Mouse (Mus musculus) T-cell, adult 2 months (primary cell): ENCODE results near the gene Sez6l.
A peak's percentile ranks its signal among the peaks of the same experiment; 100 is the strongest.

ENCODE experiments used
- DNase-seq: peaks from one replicate; pipeline ENCODE4 v3.0.0; 2022; ENCODE audit warnings: low spot score

Gene Sez6l

DNA sequence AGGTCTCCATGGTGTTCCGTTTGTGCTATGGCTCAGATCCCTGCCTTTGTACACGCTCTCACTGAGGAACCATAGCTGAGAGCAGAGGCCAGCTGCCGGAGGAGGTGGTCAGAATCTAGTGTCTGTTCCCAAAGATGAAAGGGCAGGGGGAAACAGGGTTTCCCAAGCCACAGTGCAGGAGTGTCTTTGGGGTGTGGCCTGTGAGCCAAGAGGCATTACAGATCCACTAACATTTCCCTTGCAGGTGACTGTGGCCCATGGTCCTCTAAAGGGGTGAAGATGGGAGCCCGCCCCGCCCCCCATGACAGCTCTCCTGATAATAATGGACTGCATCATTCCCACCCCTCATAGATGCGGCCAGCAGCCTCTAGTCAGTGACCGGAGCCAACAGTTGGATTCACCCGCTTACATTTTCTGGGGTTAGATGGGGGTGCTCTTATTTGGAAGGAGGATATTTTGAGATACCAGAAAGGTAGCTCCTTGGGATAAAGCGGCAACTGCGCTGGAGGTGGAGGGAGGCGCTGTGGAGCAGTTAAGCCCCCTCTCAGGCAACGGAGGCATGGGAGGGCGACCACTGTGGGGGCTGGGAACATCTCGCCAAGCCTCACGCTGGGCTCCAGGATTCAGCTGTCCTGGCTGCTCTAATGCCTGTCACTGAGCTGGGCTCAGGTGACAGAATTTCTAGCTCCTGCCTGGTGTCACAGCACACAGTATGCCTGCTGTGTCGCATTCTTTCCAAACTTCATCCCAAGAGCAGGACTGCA is 43.5 kb downstream of the Sez6l start:
- no peak for DNase-seq

DNA sequence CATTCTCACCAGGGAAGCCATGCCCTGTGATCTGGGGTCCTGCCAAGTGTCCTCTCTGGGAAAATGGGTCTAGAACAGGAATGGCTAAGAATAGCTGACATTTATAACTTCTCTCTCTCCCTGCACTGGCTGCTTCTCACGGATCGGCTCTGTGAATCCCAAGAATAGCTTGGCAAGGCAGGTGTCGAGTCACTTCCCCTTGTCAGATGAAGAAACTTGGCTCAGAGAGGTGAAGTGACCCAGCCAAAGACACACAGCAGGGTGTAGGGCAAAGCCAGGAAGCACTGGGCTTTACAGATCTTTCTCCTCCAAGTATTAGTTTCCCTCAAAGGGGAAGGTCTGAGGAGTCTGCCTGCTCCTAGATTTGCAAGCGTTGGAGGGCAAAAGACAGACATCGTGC is 44.1 kb downstream of the Sez6l start:
- DNase-seq: no peak

DNA sequence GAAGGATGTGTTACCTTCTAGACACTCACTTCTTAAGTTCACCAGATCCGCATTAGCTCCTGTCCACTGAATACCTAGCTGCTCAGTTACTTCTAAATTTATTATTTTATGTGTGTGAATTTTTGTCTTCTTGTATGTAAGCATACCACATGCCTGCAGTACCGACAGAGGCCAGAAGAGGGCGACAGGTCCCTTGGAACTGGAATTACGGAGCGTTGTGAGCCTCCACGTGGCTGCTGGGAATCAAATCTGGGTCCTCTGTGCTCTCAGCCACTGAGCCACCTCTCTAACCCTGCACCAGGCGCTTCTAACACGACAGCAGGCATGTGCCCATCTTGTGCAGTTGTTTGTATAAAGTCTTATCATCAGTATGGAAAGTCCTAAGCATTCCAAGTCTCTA is 44.8 kb downstream of the Sez6l start:
- DNase-seq: no peak

DNA sequence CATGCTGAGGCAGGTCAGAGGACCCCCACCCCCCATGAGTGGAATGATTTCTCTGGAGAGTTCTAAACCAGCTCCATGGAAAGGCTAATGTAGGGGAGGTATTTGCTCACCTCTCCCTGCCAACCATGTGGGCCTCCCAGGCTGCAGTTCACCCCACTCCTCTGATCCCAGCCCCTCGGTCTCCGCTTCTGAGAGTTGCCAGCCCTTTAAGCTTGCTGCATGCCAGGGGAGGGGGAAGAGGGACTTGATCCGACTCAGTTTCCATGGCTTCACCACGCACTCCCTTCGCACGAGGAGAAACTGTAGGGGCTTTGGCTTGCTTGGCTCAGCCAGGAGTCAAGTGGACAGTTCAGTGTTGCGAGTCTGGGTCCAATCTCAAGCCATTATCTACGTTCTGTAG is 45.9 kb downstream of the Sez6l start:
- DNase-seq: no peak

DNA sequence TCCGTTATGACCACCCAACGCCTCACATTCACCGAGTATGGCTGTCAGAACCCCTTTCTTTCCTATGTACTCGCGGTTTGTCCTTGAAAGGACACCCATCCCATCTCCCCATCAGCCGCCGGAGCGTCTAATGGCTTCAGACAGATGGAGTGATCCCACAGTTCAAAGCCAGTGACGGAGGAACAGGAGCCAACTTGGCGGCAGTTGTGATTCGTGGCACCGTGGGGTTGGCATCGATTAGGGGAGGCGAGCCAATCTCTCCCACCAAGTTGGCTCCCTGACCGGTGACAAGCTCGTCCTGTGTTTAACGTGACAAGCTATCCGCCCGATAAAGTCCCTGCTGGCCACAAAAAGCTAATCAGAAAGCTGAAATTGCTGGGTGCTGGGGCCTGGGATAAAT is 50.0 kb downstream of the Sez6l start:
- DNase-seq: no peak

DNA sequence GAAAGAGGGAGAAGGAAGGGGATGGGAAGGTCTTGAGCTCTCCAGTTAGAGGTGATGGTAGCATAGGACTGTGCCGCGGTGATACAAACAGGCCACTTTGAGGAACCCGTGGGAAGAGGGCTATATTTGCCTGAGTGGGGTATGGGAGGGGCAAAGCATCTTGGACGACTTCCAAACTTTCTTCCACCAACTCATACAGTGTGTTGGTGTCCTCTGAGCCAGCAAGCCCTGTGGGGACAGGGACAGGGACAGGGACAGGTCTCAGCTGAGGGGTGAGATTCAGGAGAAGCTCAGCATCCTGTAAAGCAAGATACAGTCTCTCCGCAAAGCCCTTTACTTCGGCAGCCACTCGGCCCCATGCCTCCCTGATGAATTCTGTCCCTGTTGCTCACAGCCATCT is 50.5 kb downstream of the Sez6l start:
- no peak for DNase-seq

DNA sequence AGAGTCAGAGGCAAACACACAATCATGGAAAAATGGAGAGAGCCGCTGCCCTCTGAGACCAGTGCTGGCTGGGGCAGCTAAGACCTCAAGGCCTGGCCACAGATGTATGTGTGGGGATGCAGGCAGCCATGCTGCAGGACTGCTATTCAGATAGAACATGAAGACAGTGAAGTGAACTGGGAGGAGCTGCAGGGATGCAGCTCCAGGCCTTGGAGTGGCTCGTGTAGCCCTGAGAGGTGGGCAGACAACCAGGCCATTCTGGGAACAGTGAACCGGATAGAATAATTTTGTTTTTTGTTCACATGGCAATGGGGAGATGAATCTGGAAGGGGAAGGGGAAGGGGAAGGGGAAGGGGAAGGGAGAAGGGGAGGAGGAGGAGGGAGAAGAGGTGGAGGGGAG is 51.0 kb downstream of the Sez6l start:
- DNase-seq: no peak

DNA sequence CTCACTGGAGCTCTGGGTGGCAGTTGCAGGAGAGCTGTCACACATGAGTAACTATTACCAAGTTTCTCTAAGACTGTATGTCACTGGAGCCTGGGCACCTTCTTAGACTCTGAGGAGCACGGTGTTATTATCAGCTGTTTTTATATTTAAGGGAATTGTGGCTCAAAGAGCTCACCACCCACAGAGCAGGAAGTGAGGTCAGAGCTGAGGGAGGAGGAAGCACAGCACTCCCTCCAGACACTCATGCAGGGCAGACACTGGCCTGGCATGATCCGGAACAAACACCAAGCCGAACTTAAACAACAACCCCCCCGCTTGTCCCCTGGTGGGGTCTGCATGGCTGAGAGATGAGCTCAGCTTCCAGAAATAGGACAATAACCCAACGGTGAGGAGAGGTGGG is 51.7 kb downstream of the Sez6l start:
- no peak for DNase-seq

DNA sequence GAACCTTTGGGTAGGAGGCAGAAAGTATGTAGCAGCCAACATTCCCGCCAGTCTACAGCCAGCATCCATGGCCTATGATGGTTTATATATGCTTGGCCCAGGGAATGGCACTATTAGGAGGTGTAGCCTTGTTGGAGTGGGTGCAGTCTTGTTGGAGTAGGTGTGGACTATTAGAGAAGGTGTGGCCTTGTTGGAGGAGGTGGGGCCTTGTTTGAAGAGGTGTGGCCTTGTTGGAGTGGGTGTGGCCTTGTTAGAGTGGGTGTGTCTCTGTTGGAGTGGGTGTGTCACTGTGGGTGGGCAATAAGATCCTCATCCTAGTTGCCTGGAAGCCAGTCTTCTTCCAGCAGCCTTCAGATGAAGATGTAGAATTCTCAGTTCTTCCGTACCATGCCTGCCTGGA is 53.2 kb downstream of the Sez6l start:
- DNase-seq: no peak

DNA sequence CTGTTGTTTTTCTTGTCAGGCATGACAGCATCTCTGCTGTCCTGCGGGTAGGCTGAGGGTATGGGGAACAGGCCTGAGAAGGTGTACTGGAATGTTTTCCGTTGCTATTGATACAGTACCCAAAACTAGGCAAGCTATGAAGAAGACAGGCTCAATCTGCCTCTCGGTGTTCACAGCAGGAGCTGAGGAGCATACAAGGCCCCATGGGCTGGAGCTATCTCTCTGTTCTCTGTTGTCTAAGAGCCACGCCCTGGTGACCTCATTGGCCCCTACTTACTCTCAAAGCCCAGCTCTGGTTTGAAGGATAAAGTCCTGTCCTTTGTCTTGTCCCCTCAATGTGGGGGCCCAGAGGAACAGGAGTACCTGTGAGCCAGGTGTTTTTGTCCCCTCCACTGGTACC is 53.7 kb downstream of the Sez6l start:
- no peak for DNase-seq

DNA sequence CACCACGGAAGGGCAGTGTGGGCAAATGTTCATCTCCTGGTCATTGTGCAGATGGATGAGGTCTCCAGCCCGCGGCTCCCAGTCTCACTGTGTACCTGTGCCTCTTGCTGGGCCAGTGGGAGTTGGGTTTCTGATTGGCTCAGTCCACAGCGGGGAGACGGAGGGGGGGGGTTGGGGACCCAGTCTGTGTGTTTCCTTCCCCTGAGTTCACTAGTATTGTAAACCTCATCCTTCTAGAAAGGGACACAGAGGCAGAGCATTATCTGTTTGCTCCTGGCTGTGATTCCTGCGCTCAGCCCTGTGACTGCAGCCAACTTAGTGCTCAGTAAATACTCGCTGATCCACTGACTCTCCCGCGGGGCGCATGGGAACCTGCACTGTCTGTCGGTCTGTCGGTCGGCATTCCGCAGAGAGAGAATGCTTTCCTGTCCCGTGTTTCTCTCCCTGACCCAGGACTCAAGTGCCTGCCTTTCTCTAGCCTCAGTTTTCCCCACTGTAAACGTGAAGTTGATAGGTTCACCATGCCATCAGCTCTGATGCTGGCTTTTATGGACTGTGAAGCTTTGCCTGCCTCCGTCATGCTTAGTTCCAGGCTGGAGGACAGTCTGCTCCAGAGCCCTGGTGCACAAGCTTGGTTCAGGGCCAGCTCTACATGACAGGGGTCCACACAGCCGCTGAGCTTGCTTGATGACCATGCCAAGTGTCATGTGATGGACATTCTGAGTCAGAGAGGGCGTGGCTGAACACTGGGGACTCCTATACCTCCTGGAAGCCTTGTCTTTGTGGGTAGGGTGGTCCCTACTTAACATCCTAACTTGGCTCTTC is 55.1 kb downstream of the Sez6l start:
- DNase-seq: no peak

DNA sequence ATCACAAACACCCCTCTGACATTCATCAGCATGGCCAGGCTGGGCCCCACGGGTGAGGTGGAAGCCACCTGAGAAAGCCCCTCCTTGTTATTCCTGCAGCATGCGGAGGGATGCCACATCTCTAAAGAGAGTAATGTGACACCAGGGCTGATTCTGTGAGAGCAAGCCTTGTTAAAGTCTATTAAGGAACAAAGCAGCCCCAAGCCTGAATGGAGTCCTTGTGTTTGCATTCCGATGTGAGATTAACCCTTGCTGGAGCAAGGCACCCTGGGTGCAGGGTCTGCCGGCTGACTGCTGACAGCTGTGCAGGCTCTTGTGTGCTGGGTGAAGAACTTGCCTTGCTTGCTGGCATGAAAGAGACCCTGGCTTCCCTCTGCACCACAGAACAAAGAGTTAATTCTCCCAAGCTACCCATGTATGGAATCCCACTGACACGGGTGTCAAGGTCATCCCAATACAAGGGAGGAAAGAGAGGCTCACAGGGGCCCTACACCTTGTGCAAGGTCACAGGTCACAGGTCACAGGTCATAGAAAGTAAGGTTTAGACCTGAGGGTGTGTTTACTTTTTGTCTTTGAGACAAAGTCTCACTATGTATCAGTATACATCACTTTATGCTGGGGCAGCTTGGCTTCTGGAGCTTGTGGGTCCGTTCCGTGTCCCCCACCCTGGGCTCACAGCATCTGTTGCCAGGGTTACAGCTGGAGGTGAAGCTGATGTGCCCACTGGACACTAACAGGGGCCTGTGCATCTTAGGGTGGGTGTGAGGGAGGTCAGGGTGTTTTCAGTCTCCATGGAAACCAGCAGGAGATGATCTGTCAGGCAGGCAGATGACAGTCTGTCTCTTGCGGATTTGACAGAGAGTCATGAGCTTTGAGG is 55.9 kb downstream of the Sez6l start:
- no peak for DNase-seq

DNA sequence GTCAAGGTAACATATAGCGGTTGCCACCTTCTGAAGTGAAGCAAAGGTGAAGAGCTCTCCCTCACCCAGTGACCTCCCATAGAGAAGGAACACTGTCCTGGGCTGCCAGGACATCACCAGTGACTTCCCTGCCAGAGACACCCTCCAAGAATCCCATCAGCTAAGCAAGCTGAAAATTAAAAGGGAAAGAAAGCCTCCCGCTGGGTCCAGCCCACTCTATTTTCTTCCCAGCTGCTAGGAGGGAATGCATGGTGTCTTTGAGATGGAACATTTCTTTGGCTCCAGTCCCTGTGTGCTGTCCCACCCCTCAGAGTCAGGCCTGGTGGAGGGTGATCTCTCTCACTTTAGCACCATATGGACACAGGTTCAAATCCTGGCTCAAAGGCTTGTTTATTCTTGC is 58.2 kb downstream of the Sez6l start:
- no peak for DNase-seq

DNA sequence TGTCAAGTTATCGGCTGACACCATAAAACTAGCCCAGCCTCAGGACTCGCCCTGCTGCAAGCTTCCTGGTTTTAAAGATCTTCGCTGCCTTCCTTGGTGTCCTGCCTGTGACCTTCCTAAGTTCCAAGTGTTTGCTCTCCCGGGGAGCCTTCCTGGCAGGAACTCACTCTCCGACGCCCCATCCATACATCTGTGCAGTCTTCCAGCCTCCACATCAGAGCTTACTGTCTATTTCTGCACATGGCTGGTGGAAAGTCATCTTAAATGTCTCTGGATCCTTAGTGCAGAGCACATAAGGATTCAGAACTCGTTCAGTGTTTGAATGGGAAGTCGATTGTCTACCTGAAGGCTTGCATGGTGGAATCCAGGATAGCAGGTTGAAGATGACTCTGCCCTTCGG is 59.5 kb downstream of the Sez6l start:
- no peak for DNase-seq

DNA sequence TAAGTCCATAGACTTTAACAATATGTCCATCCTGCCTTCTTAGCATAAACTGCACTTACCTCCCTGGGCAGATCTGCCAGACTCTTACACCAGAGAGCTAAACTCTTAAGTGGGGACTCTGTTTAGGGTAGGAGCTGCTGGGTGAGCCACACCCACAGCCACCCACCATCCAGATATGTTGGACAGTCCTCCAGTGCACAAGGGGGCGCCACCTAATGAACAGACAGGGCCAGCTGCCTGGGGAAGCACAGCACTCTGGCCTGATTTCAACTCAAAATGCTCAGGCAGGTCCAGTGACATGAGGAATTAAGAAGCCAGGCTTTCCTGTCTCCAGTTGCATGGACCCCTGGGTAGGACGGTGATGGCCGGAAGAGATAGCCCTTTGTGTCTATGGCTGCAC is 60.5 kb downstream of the Sez6l start:
- peak; percentile 13 for DNase-seq

DNA sequence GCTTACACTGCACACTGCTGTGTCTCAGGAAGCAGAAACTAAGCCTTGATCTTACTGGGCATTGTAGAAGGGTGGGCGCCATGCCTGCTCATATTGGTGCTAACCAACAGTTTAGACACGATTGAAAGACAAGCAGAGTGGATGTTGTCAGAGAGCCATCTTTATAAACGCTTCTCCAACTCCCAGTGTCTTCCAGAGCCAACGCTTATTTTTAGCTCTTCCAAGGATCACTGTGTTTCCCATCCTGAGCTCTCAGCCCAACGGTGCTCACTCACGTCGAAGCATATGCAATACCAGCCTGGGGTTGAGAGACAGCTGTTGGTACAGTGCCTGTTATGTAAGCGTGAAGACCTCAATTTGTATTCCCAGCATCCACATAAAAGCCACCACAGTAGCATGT is 66.6 kb downstream of the Sez6l start:
- DNase-seq: no peak

DNA sequence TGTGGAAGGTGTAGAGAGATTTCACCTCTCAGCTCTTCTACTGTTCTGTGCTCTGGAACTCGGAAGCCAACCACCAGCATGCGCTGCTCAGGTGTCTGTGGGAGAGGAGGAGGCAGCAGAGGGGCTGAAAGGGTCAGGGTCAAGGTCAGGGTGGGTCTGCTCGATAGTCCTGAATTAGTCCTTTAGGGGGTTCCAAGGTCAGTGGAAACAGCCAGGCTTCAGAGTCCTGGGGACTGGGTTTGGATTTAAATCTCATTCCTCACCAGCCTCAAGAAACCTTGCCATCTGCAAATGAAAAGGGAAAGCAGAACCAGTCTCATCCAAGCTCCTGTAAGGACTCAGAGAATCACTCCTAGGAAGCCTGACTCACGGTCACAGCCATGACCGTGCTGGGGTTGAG is 67.1 kb downstream of the Sez6l start:
- DNase-seq: no peak

DNA sequence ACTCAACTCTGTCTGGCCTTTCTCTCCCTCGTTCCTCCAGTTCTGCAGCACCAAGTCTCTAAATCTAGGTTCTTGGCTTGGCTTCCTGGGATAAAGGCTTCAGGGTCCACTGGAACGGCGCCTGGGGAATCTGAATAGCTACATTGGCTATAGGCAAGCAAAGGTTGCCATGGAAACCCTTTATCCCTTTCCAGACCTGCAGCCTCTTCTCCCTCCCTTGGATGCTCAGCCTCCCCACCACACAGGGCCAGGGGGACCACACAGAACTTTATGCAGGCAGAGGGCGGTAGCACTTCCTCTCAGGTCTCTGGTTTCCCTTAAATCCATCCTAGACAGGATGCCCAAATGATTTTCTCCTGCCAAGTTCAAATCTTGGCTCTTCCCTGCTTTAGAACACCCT is 71.4 kb downstream of the Sez6l start:
- DNase-seq: no peak

DNA sequence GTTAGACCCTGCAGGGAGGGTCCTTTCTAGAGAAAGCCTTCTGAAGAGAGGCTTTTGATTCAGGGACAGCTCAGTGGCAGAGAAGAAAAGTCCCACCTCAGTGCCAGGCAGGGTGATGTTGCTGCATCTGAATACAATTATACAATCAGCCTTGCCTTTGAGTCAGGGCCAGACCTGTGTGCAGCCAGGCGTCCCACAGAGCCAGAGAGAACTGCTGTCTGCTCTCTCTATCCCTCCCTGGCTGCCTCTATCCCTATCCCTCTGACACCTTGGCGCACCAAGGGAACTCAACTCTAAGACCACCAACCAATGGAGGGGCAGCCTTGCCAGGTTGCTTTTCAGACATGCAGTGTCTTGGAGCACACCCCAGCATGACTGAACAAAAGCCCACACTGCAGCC is 75.6 kb downstream of the Sez6l start:
- no peak for DNase-seq

DNA sequence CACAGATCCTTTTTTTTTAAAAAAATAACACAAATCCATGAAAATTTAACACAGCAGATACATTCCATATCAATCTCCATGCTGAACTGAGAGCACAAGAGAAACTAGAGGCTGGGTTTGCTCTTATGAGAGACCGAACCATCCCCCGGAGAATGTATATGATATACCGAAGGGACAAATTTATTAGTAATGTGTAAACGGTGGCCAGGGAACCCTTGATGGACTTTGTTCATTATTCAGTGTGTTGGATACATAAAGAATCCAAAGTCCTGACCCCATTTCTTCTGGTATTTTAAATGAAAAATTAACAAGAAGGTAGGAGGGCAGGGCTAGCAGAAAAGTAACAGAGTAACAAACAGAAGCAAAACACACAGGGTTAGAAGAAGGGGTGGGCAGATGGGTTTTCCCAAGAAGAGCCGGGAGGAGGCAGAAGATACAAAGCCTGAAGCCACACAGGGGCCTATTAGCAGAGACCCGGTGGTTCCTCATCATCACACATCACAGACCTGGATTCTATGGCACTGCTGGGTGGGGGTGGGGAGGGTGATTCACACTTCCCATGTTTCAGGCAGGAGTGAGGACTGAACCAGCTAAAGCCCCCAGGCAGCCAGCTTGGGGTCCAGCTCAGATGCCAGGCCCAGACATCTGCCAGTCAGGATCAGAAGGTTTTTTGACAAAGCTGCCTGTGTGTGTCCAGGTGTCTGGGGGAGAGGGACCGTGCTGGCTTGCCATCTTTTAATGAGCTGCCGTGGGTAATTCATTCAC is 76.9 kb downstream of the Sez6l start:
- no peak for DNase-seq

DNA sequence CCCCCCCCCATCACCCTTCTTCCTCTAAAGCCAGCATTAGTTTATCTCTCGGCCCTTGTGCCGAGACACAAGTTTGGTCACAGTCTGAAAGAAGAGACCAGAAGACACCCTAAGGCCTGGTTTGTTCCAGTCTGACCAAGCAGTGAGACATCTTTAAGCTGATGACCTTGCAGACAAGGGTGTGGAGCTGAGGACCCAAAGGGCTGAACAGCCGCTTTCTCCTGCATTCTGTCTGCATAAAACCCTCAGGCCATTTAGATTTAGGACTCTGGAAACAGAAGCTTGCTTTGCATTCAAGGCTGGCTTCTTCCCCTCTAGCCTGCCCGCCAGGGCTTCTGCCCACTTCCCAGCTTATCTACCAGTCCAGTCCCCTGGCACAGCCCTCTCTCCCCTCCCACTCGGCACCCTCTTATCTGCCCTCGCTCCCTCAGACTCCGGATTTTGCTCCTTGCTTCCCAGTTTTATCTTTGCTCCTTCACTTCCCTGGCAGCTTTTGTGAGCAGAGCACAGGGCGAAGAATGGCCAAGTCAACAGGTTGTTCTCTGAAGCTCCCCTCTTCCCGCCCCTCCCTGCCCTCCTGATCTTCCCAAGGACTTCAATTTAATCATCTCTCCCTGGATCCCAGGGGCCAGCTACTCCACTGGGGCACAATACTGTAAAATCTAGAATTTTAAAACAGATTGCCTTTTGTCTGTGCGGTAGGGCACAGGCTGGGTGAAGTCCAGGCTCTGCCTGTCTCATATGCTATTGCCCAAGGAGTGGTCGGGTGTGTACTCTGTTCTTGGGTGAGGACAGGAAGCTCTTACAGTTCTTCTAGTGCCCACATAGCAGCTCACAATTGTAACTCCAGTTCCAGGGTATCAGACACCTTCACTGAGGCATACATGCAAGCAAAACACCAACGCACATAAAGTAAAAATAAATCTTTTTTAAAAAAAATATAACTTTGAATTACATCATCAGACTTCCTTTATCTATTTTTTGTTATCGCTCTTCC is 77.8 kb downstream of the Sez6l start:
- DNase-seq: no peak
